Mouse (Mus musculus): ENCODE measurements around the gene OR5BS1P. TPM values are rescaled to one million over a fixed set of nuclear protein-coding genes. Genes with fewer than 3 reads are reported as not detected.
A peak's percentile ranks its signal among the peaks of the same experiment; 100 is the strongest.

The OR5BS1P gene
- polyA plus RNA-seq, 1 experiment from 2014 or later: not detected

DNA sequence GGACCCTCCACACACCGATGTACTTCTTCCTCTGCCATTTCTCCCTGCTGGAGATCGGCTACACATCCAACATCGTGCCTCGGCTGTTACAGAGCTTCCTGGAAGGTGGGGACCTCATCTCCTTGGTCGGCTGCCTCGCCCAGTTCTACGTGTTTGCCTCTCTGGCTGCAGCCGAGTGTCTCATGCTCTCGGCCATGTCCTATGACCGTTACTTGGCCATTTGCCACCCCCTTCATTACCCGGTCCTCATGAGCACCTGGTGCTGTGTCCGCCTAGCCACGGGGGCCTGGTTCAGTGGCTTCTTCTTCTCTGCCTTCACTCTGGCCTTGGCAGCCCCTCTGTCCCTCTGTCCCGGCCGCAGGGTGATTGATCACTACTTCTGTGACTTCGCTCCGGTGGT is 27.9 kb downstream of the OR5BS1P start:
- Histone ChIP-seq H3K4me3 (ENCODE audit: low read depth, low read length) (no peak overlapping the region), H3K4me1 (ENCODE audit: insufficient read depth) (no peaks in the 10 kb centered on the region), H3K36me3 (replicated peaks; ENCODE audit: insufficient read depth, low read length) (no peaks in the 10 kb centered on the region), H3K4me2 (ENCODE audit: low read depth, low read length) (no peak overlapping the region), H3K9me3 (ENCODE audit: low read length) (no peaks in the 10 kb centered on the region), H3K9ac (replicated peaks) (no peak overlapping the region), H3K27ac (ENCODE audit: low read depth) (no peak overlapping the region), H3K27me3 (ENCODE audit: insufficient read depth, low read length) (no peaks in the 10 kb centered on the region)
- DNase-seq (no peak), ATAC-seq (no peak)
- 88% methylated on average over 17 of the region's 17 CpGs for WGBS (ENCODE audit: insufficient replicate concordance)
- TF ChIP-seq CTCF (IDR thresholded peaks at IDR 0.05; ENCODE audit: low read depth) (no peak), EP300 (IDR thresholded peaks at IDR 0.05; ENCODE audit: low read depth) (no peak)

DNA sequence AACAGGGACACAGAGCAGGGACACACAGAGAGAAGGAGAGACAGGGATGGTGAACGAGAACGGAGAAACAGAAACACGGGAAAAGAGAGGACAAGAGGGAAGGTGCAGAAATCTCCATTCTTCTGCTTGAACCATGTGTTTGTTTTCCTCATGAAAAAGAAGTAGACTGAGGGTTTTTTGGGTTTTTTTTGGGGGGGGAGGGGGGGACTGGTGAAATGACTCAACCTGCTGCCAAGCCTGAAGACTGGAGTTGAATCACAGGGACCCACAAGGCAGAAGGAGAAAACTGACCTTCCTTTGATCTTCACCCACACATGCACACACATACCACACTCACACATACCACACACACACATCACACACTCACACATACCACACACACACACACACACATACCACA is 33.6 kb downstream of the OR5BS1P start:
- no peak for ATAC-seq
- Histone ChIP-seq H3K4me2 (ENCODE audit: low read depth, low read length) (no peak overlapping the region), H3K4me3 (ENCODE audit: low read depth, low read length) (no peak overlapping the region), H3K4me1 (ENCODE audit: insufficient read depth) (no peaks in the 10 kb centered on the region; the same call in 1 of the 2 replicates), H3K27ac (ENCODE audit: low read depth) (no peak overlapping the region), H3K27me3 (ENCODE audit: insufficient read depth, low read length) (no peaks in the 10 kb centered on the region), H3K9me3 (ENCODE audit: low read length) (no peaks in the 10 kb centered on the region), H3K36me3 (replicated peaks; ENCODE audit: insufficient read depth, low read length) (no peaks in the 10 kb centered on the region), H3K9ac (replicated peaks) (no peak overlapping the region)
- TF ChIP-seq CTCF (IDR thresholded peaks at IDR 0.05; ENCODE audit: low read depth) (no peak), EP300 (IDR thresholded peaks at IDR 0.05; ENCODE audit: low read depth) (no peak)
- WGBS (ENCODE audit: insufficient replicate concordance): 73% methylated on average over 3 of the region's 3 CpGs
- DNase-seq: no peak

DNA sequence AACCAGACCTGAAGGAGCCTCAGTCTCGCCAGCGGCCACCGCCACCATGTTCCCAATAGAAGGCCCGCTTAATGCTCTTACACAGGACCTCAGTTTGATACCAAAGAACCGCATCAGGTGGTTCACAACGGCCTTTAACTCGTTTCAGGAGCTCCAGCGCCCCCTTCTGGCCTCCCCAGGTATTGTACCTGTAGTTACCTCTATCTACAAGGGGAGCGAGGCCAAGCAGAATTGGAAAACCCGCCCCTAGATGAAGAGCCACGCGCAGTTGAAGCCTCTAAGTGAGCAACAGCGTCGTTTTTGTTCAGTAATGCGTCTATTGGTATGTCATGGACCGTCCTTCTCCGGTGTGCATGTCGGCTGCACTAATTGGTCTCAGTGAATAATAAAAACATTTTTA is 34.8 kb downstream of the OR5BS1P start:
- H3K9ac ChIP-seq (replicated peaks): no peak overlapping the region
- DNase-seq: peak; percentile 83
- WGBS (ENCODE audit: insufficient replicate concordance): 13% methylated on average over 18 of the region's 18 CpGs
- H3K36me3 ChIP-seq (replicated peaks; ENCODE audit: insufficient read depth, low read length): no peaks in the 10 kb centered on the region
- no peaks in the 10 kb centered on the region; the same call in 1 of the 2 replicates for H3K4me1 ChIP-seq (ENCODE audit: insufficient read depth)
- no peaks in the 10 kb centered on the region for H3K9me3 ChIP-seq (ENCODE audit: low read length)
- no peak overlapping the region for H3K4me2 ChIP-seq (ENCODE audit: low read depth, low read length)
- no peak for ATAC-seq
- no peaks in the 10 kb centered on the region for H3K27me3 ChIP-seq (ENCODE audit: insufficient read depth, low read length)
- TF ChIP-seq EP300 (IDR thresholded peaks at IDR 0.05; ENCODE audit: low read depth) (no peak), CTCF (IDR thresholded peaks at IDR 0.05; ENCODE audit: low read depth) (peak; percentile 84)
- no peak overlapping the region for H3K4me3 ChIP-seq (ENCODE audit: low read depth, low read length)
- no peak overlapping the region for H3K27ac ChIP-seq (ENCODE audit: low read depth)

DNA sequence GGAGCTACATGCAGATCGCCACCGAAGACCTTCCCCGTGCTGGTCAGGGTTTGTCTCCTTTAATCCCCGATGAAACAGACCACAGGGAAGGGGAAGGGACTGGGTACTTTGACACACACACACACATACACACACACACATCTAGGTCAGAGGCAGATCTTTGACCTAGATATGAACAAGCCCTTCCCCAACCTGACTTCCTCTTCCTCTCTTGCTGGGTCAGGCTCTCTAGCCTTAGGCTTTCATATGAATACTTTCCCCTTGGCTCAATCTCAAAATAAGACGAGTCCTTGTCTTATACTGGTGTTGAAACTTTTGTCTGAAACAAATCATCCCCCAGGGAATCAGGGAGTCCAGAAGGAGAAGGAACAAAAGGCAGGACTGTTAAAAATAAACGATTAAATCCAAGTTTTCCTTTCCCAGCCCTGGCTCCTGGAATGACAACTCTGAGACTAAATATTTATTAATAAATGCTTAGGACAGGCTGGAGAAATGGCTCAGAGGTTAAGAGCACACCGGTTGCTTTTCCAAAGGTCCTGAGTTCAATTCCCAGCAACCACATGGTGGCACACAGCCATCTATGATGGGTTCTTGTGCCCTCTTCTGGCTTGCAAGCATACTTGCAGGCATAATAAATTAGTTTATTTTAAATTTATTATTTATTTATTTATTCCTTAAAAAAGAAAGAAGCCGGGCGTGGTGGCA is 36.7 kb downstream of the OR5BS1P start:
- 43% methylated on average over 9 of the region's 9 CpGs for WGBS (ENCODE audit: insufficient replicate concordance)
- no peak overlapping the region; the same call in 1 of the 2 replicates for H3K4me2 ChIP-seq (ENCODE audit: low read depth, low read length)
- H3K9me3 ChIP-seq (ENCODE audit: low read length): no peaks in the 10 kb centered on the region
- DNase-seq: no peak
- H3K27ac ChIP-seq (ENCODE audit: low read depth): no peak overlapping the region
- TF ChIP-seq CTCF (IDR thresholded peaks at IDR 0.05; ENCODE audit: low read depth) (no peak), EP300 (IDR thresholded peaks at IDR 0.05; ENCODE audit: low read depth) (no peak)
- ATAC-seq: 0 out of 2 replicates have a peak, but pooled peaks have one; percentile 24
- H3K9ac ChIP-seq (replicated peaks): no peak overlapping the region
- no peaks in the 10 kb centered on the region for H3K36me3 ChIP-seq (replicated peaks; ENCODE audit: insufficient read depth, low read length)
- no peak overlapping the region for H3K4me3 ChIP-seq (ENCODE audit: low read depth, low read length)
- peaks cover 7% of the 10 kb centered on the region for H3K4me1 ChIP-seq (ENCODE audit: insufficient read depth)
- H3K27me3 ChIP-seq (ENCODE audit: insufficient read depth, low read length): no peaks in the 10 kb centered on the region

DNA sequence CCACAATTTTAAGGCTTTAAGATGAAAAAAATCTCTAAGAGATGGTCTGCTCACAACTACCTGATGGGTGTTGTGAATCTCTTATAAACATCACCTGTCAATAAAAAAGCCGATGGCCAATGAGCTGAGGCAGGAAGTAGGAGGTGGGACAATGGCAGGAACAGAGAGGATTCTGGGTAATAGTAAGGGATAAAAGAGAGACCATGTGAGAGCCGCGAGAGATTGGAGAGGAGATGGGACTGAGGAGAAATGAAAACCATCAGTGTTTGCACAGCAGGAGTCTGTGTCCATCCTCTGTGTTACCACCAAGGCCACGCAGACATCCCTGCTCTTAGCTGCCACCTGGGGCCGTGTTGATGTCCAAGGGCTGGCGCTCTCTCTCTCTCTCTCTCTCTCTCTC is 37.6 kb downstream of the OR5BS1P start:
- Histone ChIP-seq H3K27me3 (ENCODE audit: insufficient read depth, low read length) (no peaks in the 10 kb centered on the region), H3K27ac (ENCODE audit: low read depth) (no peak overlapping the region), H3K4me1 (ENCODE audit: insufficient read depth) (peaks cover 7% of the 10 kb centered on the region), H3K36me3 (replicated peaks; ENCODE audit: insufficient read depth, low read length) (no peaks in the 10 kb centered on the region), H3K4me2 (ENCODE audit: low read depth, low read length) (no peak overlapping the region), H3K9ac (replicated peaks) (no peak overlapping the region), H3K4me3 (ENCODE audit: low read depth, low read length) (no peak overlapping the region), H3K9me3 (ENCODE audit: low read length) (no peaks in the 10 kb centered on the region)
- TF ChIP-seq EP300 (IDR thresholded peaks at IDR 0.05; ENCODE audit: low read depth): no peak
- TF ChIP-seq CTCF (IDR thresholded peaks at IDR 0.05; ENCODE audit: low read depth): no peak
- 75% methylated on average over 6 of the region's 6 CpGs for WGBS (ENCODE audit: insufficient replicate concordance)
- DNase-seq: no peak
- no peak for ATAC-seq

DNA sequence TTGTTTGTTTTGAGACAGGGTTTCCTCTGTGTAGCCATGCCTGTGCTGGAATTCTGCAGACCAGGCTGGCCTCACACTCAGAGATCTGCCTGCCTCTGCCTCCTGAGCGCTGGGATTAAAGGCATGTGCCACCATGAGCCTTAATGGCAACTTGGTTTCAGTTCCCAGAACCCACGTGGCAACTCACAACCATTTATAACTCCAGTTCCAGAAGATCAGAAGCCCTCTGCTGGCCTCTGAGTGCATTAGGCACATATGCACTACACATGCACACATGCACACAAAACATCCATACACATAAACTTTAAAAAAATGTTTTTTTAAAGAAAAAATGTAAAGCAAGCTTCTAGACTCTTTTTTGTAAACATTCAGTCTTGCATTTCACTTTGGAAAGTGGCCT is 39.7 kb downstream of the OR5BS1P start:
- H3K9me3 ChIP-seq (ENCODE audit: low read length): no peaks in the 10 kb centered on the region
- DNase-seq: no peak
- TF ChIP-seq CTCF (IDR thresholded peaks at IDR 0.05; ENCODE audit: low read depth) (0 out of 2 replicates have a peak, but pooled peaks have one; percentile 8), EP300 (IDR thresholded peaks at IDR 0.05; ENCODE audit: low read depth) (no peak)
- H3K27ac ChIP-seq (ENCODE audit: low read depth): no peak overlapping the region
- H3K4me3 ChIP-seq (ENCODE audit: low read depth, low read length): no peak overlapping the region
- H3K36me3 ChIP-seq (replicated peaks; ENCODE audit: insufficient read depth, low read length): no peaks in the 10 kb centered on the region
- H3K27me3 ChIP-seq (ENCODE audit: insufficient read depth, low read length): no peaks in the 10 kb centered on the region
- ATAC-seq: no peak
- H3K4me1 ChIP-seq (ENCODE audit: insufficient read depth): peaks cover 13% of the 10 kb centered on the region
- WGBS (ENCODE audit: insufficient replicate concordance): 57% methylated on average over 2 of the region's 2 CpGs
- no peak overlapping the region for H3K4me2 ChIP-seq (ENCODE audit: low read depth, low read length)
- H3K9ac ChIP-seq (replicated peaks): no peak overlapping the region
